ENCODE assay signal across 13 mouse cellular contexts in genomic region chr14:25500511-25501120, GRCm38 (mm10). TPM values are rescaled to one million over a fixed set of nuclear protein-coding genes. Genes with fewer than 3 reads are reported as not detected.
DNase-seq lines count a peak whose midpoint lies in the region; ATAC-seq and TF ChIP-seq lines count a peak whose summit lies in the region.
"Had no signal": no experiment of that assay in that cellular context is flagged by ENCODE, and none has a peak within 500 bp of the region (broad histone marks: within the 10 kb centered on the region; RNA-seq: fewer than 3 reads in every experiment).

No protein-coding gene starts in this region.

- no peak for TF ChIP-seq CTCF in kidney, adult 2 months (conservative IDR thresholded peaks at IDR 0.05; ENCODE audit: insufficient read depth, insufficient read length, low read depth, low read length)

- ATAC-seq in granulocyte monocyte progenitor cell, adult 5-6 weeks (replicated peaks; ENCODE audit: poor library complexity, severe bottlenecking), result 0 out of 2 replicates have a peak, but pooled peaks have one; percentile 1
- ATAC-seq in erythroid progenitor cell, adult 5-6 weeks (replicated peaks; ENCODE audit: low FRiP score, poor library complexity, severe bottlenecking), result no peak

- no peaks in the 10 kb centered on the region for H3K27me3 ChIP-seq in kidney, adult 2 months (replicated peaks; ENCODE audit: control insufficient read depth, insufficient read depth, low read length)
- H3K27me3 ChIP-seq: neural tube, embryonic 12.5 days had no signal

- no peaks in the 10 kb centered on the region; the same call in 1 of the 2 replicates for H3K36me3 ChIP-seq in kidney, adult 2 months (ENCODE audit: control insufficient read depth, insufficient read depth, low read length)

- WGBS in kidney, adult 2 months, result 28% methylated on average over 3 of the region's 3 CpGs

- TF ChIP-seq POLR2A in kidney, adult 2 months (IDR thresholded peaks at IDR 0.05; ENCODE audit: low read depth, low read length), result no peak

- peak; percentile 19 for DNase-seq in kidney, adult 2 months
- DNase-seq in kidney, postnatal 10 days, result no peak
- DNase-seq in R1 (ENCODE audit: low read depth, low spot score), result peak; percentile 53
- peak; percentile 53 for DNase-seq in lung, postnatal 10 days
- DNase-seq in urinary bladder, postnatal 25 days (ENCODE audit: low spot score), result no peak
- no peak for DNase-seq in spleen, adult 18-20 months
- DNase-seq: adrenal gland, postnatal 10 days; cerebellum, adult 18-20 months; gastrocnemius, postnatal 25 days; left cerebral cortex, postnatal 4 days had no signal

- no peak overlapping the region for H3K27ac ChIP-seq in kidney, adult 2 months (ENCODE audit: insufficient read depth, low read depth, low read length)
- H3K27ac ChIP-seq: neural tube, embryonic 12.5 days had no signal

- peaks cover 58% of the 10 kb centered on the region for H3K4me1 ChIP-seq in kidney, adult 2 months (ENCODE audit: control insufficient read depth, insufficient read depth, low read length)

- H3K4me3 ChIP-seq in kidney, adult 2 months (ENCODE audit: insufficient read depth, low read depth, low read length), result no peak overlapping the region
- H3K4me3 ChIP-seq: neural tube, embryonic 12.5 days had no signal

RNA-seq across cellular contexts. Expression of gene Zmiz1, which starts 41.6 kb away (rescaled TPM):
- polyA plus RNA-seq in kidney, adult 2 months (2012; rRNA removed), result 37.8 and 42.6 TPM in 2 replicates
- total RNA-seq in granulocyte monocyte progenitor cell, adult 5-6 weeks (2014; fragmentation: Nextera tagmentation), result 93.2 and 97.4 TPM in 2 replicates
- total RNA-seq in granulocyte monocyte progenitor cell, adult 5-6 weeks (2017), result 6.9 and 8.9 TPM in 2 replicates
- 20.9 and 36.0 TPM in 2 replicates for total RNA-seq in erythroid progenitor cell, adult 5-6 weeks (2015; ENCODE audit: low replicate concordance)
- total RNA-seq in erythroid progenitor cell, adult 5-6 weeks (2017; ENCODE audit: low replicate concordance), result 4.0 and 4.6 TPM in 2 replicates

Comparison
In these comparisons a context has a peak if more than half of its experiments do, and no peak if none do; other contexts are left out.
1. DNase-seq: peak in kidney, adult 2 months (single experiment), R1 (single experiment) and lung, postnatal 10 days (single experiment); none in kidney, postnatal 10 days (single experiment), urinary bladder, postnatal 25 days (single experiment) and spleen, adult 18-20 months (0 of 2).